Mouse (Mus musculus) hindbrain, embryonic 10.5 days (tissue): ENCODE data around the gene Egfr. TPM values are rescaled to one million over a fixed set of nuclear protein-coding genes. Genes with fewer than 3 reads are reported as not detected.
A peak's percentile ranks its signal among the peaks of the same experiment; 100 is the strongest.

Experiments used
- DNase-seq: peaks from one replicate; pipeline ENCODE4 v3.0.0-alpha.2; 2017; ENCODE audit warnings: low spot score
- H3K27ac ChIP-seq: fragments of 300-500 bp; sonication (generic); 2 replicates; pipeline ENCODE4 v1.5.1; 2016; ENCODE audit warnings: mild to moderate bottlenecking, moderate library complexity
- H3K27me3 ChIP-seq: fragments of 300-500 bp; sonication (generic); 2 replicates; pipeline ENCODE4 v1.6.1; 2016; ENCODE audit warnings: mild to moderate bottlenecking; ENCODE audit not compliant: poor library complexity, insufficient read depth, severe bottlenecking
- H3K36me3 ChIP-seq: fragments of 300-500 bp; sonication (generic); 2 replicates; pipeline ENCODE4 v1.6.1; 2016; ENCODE audit warnings: mild to moderate bottlenecking, moderate library complexity
- H3K4me1 ChIP-seq: fragments of 300-500 bp; sonication (generic); replicated peaks from 2 replicates; pipeline ENCODE4 v1.6.1; 2016; ENCODE audit warnings: mild to moderate bottlenecking
- H3K4me3 ChIP-seq: fragments of 300-500 bp; sonication (generic); 2 replicates; pipeline ENCODE4 v1.5.1; 2016; ENCODE audit warnings: mild to moderate bottlenecking, moderate library complexity
- H3K9me3 ChIP-seq: fragments of 300-500 bp; sonication (generic); 2 replicates; pipeline ENCODE4 v1.6.1; 2016; ENCODE audit warnings: mild to moderate bottlenecking, moderate library complexity
- WGBS: fragments of 180-500 bp; shearing (Covaris S2); methylation state at CpG from one replicate; pipeline ENCODE4 v1.1.7; 2016; 5-methylcytosine and 5-hydroxymethylcytosine counted together
- polyA plus RNA-seq: library from polyadenylated mRNA; unstranded; fragments of >200 nt; fragmentation: Nextera tagmentation; extraction: Ambion mirVana; gene quantifications from 2 replicates; pipeline ENCODE4 v1.2.1, GENCODE M21; 2016

Egfr gene
- polyA plus RNA-seq, 1 experiment from 2014 or later = 2.0 TPM

- Histone ChIP-seq H3K27ac (no peak overlapping the region), H3K4me1 (no peaks in the 10 kb centered on the region), H3K4me3 (no peak overlapping the region), H3K9me3 (no peaks in the 10 kb centered on the region), H3K27me3 (peaks cover 7% of the 10 kb centered on the region), H3K36me3 (no peaks in the 10 kb centered on the region)
- 92% methylated on average over 6 of the region's 6 CpGs for WGBS
- no peak for DNase-seq
Observed at GRCm38 (mm10) chr11:16759930-16760329, 7.9 kb downstream of the Egfr start.

DNA sequence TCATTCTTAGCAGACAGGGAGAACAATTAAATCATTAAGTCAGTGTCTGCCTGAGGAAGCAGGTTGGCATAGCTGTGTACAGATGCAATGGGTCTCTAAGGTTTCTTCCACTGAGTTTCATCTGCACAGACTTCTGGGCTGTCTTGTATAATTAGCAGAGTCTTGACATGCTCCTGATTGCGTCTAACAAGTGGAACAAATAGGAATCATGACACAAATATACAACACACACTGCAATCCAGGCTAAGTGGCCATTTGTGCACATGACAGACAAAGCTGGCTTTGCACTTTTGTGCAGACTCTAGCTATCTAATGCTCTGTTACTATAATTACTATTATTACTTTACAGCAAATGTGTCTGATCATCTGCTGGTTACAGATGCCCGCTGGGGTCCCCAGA is 9.2 kb downstream of the Egfr start:
- Histone ChIP-seq H3K36me3 (no peaks in the 10 kb centered on the region), H3K4me3 (no peak overlapping the region), H3K9me3 (no peaks in the 10 kb centered on the region), H3K4me1 (no peaks in the 10 kb centered on the region), H3K27me3 (peaks cover 3% of the 10 kb centered on the region; the same call in 1 of the 2 replicates), H3K27ac (no peak overlapping the region)
- no peak for DNase-seq
- 83% methylated on average over 2 of the region's 2 CpGs for WGBS

GRCm38 (mm10) chr11:16766038-16766815 is 14.2 kb downstream of the Egfr start:
- DNase-seq = no peak
- H3K9me3 ChIP-seq = no peaks in the 10 kb centered on the region
- H3K4me3 ChIP-seq = no peak overlapping the region
- H3K36me3 ChIP-seq = no peaks in the 10 kb centered on the region
- no peaks in the 10 kb centered on the region for H3K27me3 ChIP-seq
- H3K4me1 ChIP-seq = no peaks in the 10 kb centered on the region
- WGBS = 85% methylated on average over 9 of the region's 9 CpGs
- no peak overlapping the region for H3K27ac ChIP-seq

- Histone ChIP-seq H3K27ac (no peak overlapping the region), H3K27me3 (no peaks in the 10 kb centered on the region), H3K36me3 (no peaks in the 10 kb centered on the region), H3K9me3 (no peaks in the 10 kb centered on the region), H3K4me1 (peaks cover 7% of the 10 kb centered on the region; the same call in 1 of the 2 replicates), H3K4me3 (no peak overlapping the region)
- WGBS = 86% methylated on average over 2 of the region's 2 CpGs
- DNase-seq = no peak
Observed at GRCm38 (mm10) chr11:16767984-16768383, 16.0 kb downstream of the Egfr start.

DNA sequence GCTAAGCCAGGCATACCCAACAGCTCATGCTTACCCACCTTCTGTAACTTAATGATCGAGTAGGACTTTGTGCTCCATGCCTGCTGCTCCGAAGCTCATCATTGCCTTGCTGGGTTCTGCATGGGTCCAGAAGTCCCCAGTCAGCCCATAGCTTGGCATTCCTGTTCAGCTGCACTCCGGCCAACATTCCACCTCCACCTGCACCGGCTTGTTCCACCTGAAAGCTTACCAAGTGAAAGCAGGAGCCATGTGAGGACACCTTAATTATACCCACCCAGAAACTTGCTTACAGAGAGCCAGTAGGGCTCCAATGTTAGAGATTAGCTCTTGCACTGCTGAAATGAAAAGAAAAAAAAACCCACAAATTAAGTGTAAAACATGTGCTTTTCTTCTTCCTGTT is 17.3 kb downstream of the Egfr start:
- no peaks in the 10 kb centered on the region for H3K9me3 ChIP-seq
- H3K27ac ChIP-seq = no peak overlapping the region
- H3K4me3 ChIP-seq = no peak overlapping the region
- DNase-seq = no peak
- no peaks in the 10 kb centered on the region for H3K36me3 ChIP-seq
- 87% methylated on average over 4 of the region's 4 CpGs for WGBS
- peaks cover 8% of the 10 kb centered on the region; the same call in 1 of the 2 replicates for H3K4me1 ChIP-seq
- H3K27me3 ChIP-seq = no peaks in the 10 kb centered on the region

GRCm38 (mm10) chr11:16769709-16770303 is 17.8 kb downstream of the Egfr start:
- Histone ChIP-seq H3K4me3 (no peak overlapping the region), H3K36me3 (no peaks in the 10 kb centered on the region), H3K9me3 (no peaks in the 10 kb centered on the region), H3K4me1 (peaks cover 8% of the 10 kb centered on the region; the same call in 1 of the 2 replicates), H3K27me3 (no peaks in the 10 kb centered on the region), H3K27ac (no peak overlapping the region)
- WGBS = 77% methylated on average over 3 of the region's 3 CpGs
- DNase-seq = no peak

- Histone ChIP-seq H3K27ac (no peak overlapping the region), H3K9me3 (no peaks in the 10 kb centered on the region), H3K36me3 (no peaks in the 10 kb centered on the region), H3K4me1 (peaks cover 8% of the 10 kb centered on the region; the same call in 1 of the 2 replicates), H3K27me3 (no peaks in the 10 kb centered on the region), H3K4me3 (no peak overlapping the region)
- DNase-seq = no peak
- WGBS = 89% methylated on average over 4 of the region's 4 CpGs
Observed at GRCm38 (mm10) chr11:16770966-16771365, 19.0 kb downstream of the Egfr start.

DNA sequence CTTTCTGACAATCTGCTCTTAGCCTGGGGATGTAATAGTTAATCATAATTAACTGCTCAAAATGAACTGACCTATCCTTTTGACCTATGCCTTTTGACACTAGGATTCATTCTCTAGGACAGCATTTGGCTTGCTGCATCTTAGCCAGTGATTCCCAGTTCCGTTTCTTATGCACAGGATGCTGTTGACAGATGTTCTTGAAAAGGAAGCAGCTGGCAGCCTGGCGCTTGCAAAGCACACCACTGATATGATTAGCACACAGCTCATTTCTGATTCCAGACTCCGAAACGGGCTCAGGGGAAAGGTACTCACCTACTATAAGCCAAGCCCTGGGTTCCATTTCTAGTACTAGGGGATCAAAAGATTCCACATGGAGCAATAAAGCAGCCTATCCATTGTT is 20.7 kb downstream of the Egfr start:
- H3K27ac ChIP-seq = no peak overlapping the region
- H3K36me3 ChIP-seq = no peaks in the 10 kb centered on the region
- H3K27me3 ChIP-seq = no peaks in the 10 kb centered on the region
- H3K4me3 ChIP-seq = no peak overlapping the region
- peak; percentile 12 for DNase-seq
- H3K4me1 ChIP-seq = peaks cover 14% of the 10 kb centered on the region; the same call in 1 of the 2 replicates
- no peaks in the 10 kb centered on the region for H3K9me3 ChIP-seq
- WGBS = 58% methylated on average over 4 of the region's 4 CpGs

- Histone ChIP-seq H3K4me3 (no peak overlapping the region), H3K36me3 (no peaks in the 10 kb centered on the region), H3K27me3 (no peaks in the 10 kb centered on the region), H3K27ac (no peak overlapping the region), H3K9me3 (no peaks in the 10 kb centered on the region), H3K4me1 (peaks cover 20% of the 10 kb centered on the region; the same call in 1 of the 2 replicates)
- DNase-seq = no peak
- 74% methylated on average over 2 of the region's 2 CpGs for WGBS
Observed at GRCm38 (mm10) chr11:16776967-16777366, 25.0 kb downstream of the Egfr start.

GRCm38 (mm10) chr11:16781604-16782003 is 29.6 kb downstream of the Egfr start:
- Histone ChIP-seq H3K9me3 (no peaks in the 10 kb centered on the region), H3K4me3 (no peak overlapping the region), H3K4me1 (0 out of 2 replicates have a peak, but pooled peaks cover 12% of the 10 kb centered on the region), H3K27ac (no peak overlapping the region), H3K27me3 (no peaks in the 10 kb centered on the region), H3K36me3 (no peaks in the 10 kb centered on the region)
- DNase-seq = no peak
- WGBS = 64% methylated on average over 2 of the region's 2 CpGs

DNA sequence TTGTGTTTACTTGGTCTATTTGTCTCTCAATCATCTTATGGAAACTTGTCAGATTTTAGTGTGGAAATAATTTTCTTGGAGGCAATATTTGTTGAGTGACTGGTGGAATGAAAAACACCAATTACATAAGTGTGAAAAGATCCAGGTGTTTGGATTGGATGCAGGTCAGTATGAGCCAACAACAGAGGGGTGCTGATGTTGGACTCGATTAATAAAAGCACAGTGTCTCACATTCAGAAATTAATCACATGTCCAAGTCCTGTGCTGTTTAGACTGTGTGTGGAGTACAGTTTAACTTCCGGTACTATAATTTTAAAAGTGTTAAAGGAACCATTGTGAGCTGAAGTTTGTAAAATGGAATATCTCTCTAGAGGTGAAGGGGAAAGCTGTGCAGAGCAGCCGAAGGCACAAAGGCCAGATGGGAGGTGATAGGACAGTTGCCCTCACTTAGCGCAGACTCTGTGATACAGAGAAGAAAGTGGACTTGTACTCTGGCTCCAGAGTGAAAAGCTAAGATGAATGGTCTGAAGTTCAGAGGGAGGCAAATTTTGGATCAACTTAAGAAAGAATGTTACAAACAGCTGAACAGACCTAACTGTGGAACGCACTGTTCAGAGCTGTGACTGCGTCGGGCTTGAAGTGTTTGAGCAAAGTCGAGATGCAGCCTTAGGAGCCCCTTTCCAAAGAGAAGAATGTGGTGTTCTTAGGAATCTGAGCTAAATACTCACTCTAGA is 32.1 kb downstream of the Egfr start:
- H3K27ac ChIP-seq = no peak overlapping the region
- no peak overlapping the region for H3K4me3 ChIP-seq
- DNase-seq = no peak
- WGBS = 93% methylated on average over 8 of the region's 8 CpGs
- H3K36me3 ChIP-seq = no peaks in the 10 kb centered on the region
- H3K27me3 ChIP-seq = no peaks in the 10 kb centered on the region
- H3K9me3 ChIP-seq = no peaks in the 10 kb centered on the region
- 0 out of 2 replicates have a peak, but pooled peaks cover 6% of the 10 kb centered on the region for H3K4me1 ChIP-seq

GRCm38 (mm10) chr11:16792638-16793585 is 40.9 kb downstream of the Egfr start:
- no peak overlapping the region for H3K27ac ChIP-seq
- H3K4me1 ChIP-seq = 0 out of 2 replicates have a peak, but pooled peaks cover 4% of the 10 kb centered on the region
- no peaks in the 10 kb centered on the region for H3K9me3 ChIP-seq
- H3K36me3 ChIP-seq = no peaks in the 10 kb centered on the region
- WGBS = 53% methylated on average over 5 of the region's 5 CpGs
- no peak overlapping the region for H3K4me3 ChIP-seq
- DNase-seq = no peak
- H3K27me3 ChIP-seq = no peaks in the 10 kb centered on the region
